Mouse (Mus musculus) kidney, postnatal 0 days (tissue): ENCODE measurements at regions not wholly inside any gene's neighbourhood (a gene's known extent, or its start where the extent isn't known, plus 50 kb on each side); places are given as distances from the start of the nearest gene placed in this dataset.

Experiments used
- ATAC-seq: fragments of 200-750 bp; cut with Nextera tagmentation; replicated peaks from 2 replicates; pipeline ENCODE4 v1.8.0; 2017; ENCODE audit warnings: low read depth, moderate number of reproducible peaks, moderate TSS enrichment, moderate library complexity; ENCODE audit not compliant: low FRiP score
- DNase-seq: peaks from one replicate; pipeline ENCODE4 v3.0.0-alpha.2; 2016; ENCODE audit warnings: low spot score
- H3K27ac ChIP-seq: fragments of 300-500 bp; sonication (generic); 2 replicates; pipeline ENCODE4 v1.5.1; 2014; ENCODE audit warnings: mild to moderate bottlenecking
- H3K27me3 ChIP-seq: fragments of 300-500 bp; sonication (generic); 2 replicates; pipeline ENCODE4 v1.6.1; 2014; ENCODE audit warnings: low read length, mixed read lengths; ENCODE audit not compliant: insufficient read depth
- H3K36me3 ChIP-seq: fragments of 300-500 bp; sonication (generic); 2 replicates; pipeline ENCODE4 v1.6.1; 2014; ENCODE audit warnings: low read length, mixed read lengths; ENCODE audit not compliant: insufficient read depth
- H3K4me1 ChIP-seq: fragments of 300-500 bp; sonication (generic); replicated peaks from 2 replicates; pipeline ENCODE4 v1.6.1; 2014; ENCODE audit warnings: antibody characterized with exemption, low read length, mixed read lengths; ENCODE audit not compliant: insufficient read depth
- H3K4me2 ChIP-seq: fragments of 300-500 bp; sonication (generic); 2 replicates; pipeline ENCODE4 v1.6.1; 2014; ENCODE audit warnings: mild to moderate bottlenecking, low read length, moderate library complexity, mixed read lengths
- H3K4me3 ChIP-seq: fragments of 300-500 bp; sonication (generic); replicated peaks from 2 replicates; pipeline ENCODE4 v1.5.1; 2014; ENCODE audit warnings: low read depth, low read length
- H3K9ac ChIP-seq: fragments of 300-500 bp; sonication (generic); 2 replicates; pipeline ENCODE4 v1.6.1; 2014; ENCODE audit warnings: low read depth, low read length
- H3K9me3 ChIP-seq: fragments of 300-500 bp; sonication (generic); replicated peaks from 2 replicates; pipeline ENCODE4 v1.6.1; 2016; ENCODE audit warnings: low read length, inconsistent platforms, mixed read lengths
- CTCF ChIP-seq: IDR thresholded peaks from 2 replicates; pipeline ENCODE4 v1.5.1; 2016; ENCODE audit warnings: antibody characterized with exemption, low read depth, mild to moderate bottlenecking, moderate library complexity
- WGBS: fragments of 180-500 bp; shearing (Covaris S2); extraction: QIAGEN DNeasy Blood & Tissue Kit; methylation state at CpG from one replicate; pipeline ENCODE4 v1.1.7; 2014; 5-methylcytosine and 5-hydroxymethylcytosine counted together

GRCm38 (mm10) chr11:40380696-40381095, 314.3 kb downstream of the Mat2b start:
- Histone ChIP-seq H3K4me3 (no peak overlapping the region), H3K27ac (no peak overlapping the region), H3K9ac (no peak overlapping the region), H3K4me1 (no peaks in the 10 kb centered on the region), H3K36me3 (no peaks in the 10 kb centered on the region), H3K9me3 (no peaks in the 10 kb centered on the region), H3K27me3 (no peaks in the 10 kb centered on the region), H3K4me2 (no peak overlapping the region)
- no peak for DNase-seq
- no peak for ATAC-seq
- no peak for TF ChIP-seq CTCF
- WGBS = 86% methylated on average over 3 of the region's 3 CpGs

- TF ChIP-seq CTCF = no peak
- H3K9ac ChIP-seq = no peak overlapping the region
- 86% methylated on average over 2 of the region's 2 CpGs for WGBS
- H3K27me3 ChIP-seq = no peaks in the 10 kb centered on the region
- ATAC-seq (no peak), DNase-seq (no peak)
- no peaks in the 10 kb centered on the region for H3K9me3 ChIP-seq
- H3K36me3 ChIP-seq = no peaks in the 10 kb centered on the region
- H3K4me1 ChIP-seq = no peaks in the 10 kb centered on the region
- no peak overlapping the region for H3K4me2 ChIP-seq
- no peak overlapping the region for H3K27ac ChIP-seq
- no peak overlapping the region for H3K4me3 ChIP-seq
Observed at GRCm38 (mm10) chr11:40371696-40372095, 323.3 kb downstream of the Mat2b start.

- H3K27ac ChIP-seq = no peak overlapping the region
- no peak for ATAC-seq
- no peaks in the 10 kb centered on the region for H3K27me3 ChIP-seq
- DNase-seq = peak; percentile 10
- H3K4me1 ChIP-seq = no peaks in the 10 kb centered on the region
- no peak overlapping the region for H3K4me3 ChIP-seq
- H3K36me3 ChIP-seq = no peaks in the 10 kb centered on the region
- no peaks in the 10 kb centered on the region for H3K9me3 ChIP-seq
- TF ChIP-seq CTCF = no peak
- no peak overlapping the region for H3K9ac ChIP-seq
- H3K4me2 ChIP-seq = no peak overlapping the region
Observed at GRCm38 (mm10) chr11:40366573-40366972, 328.4 kb downstream of the Mat2b start.

GRCm38 (mm10) chr11:40362530-40363185, 332.3 kb downstream of the Mat2b start:
- Histone ChIP-seq H3K4me1 (no peaks in the 10 kb centered on the region), H3K9me3 (no peaks in the 10 kb centered on the region), H3K9ac (no peak overlapping the region), H3K4me3 (no peak overlapping the region), H3K36me3 (no peaks in the 10 kb centered on the region), H3K4me2 (no peak overlapping the region), H3K27ac (no peak overlapping the region), H3K27me3 (no peaks in the 10 kb centered on the region)
- TF ChIP-seq CTCF = no peak
- WGBS = 22% methylated on average over 2 of the region's 2 CpGs
- peak; percentile 67 for DNase-seq
- ATAC-seq = 0 out of 2 replicates have a peak, but pooled peaks have one; percentile 63
